Mouse (Mus musculus) embryonic facial prominence, embryonic 11.5 days (tissue): ENCODE data around the gene Ablim1. TPM values are rescaled to one million over a fixed set of nuclear protein-coding genes. Genes with fewer than 3 reads are reported as not detected.

ENCODE experiments used
- ATAC-seq: fragments of 200-750 bp; cut with Nextera tagmentation; replicated peaks from 2 replicates; pipeline ENCODE4 v1.8.0; 2017; ENCODE audit warnings: low read depth; ENCODE audit not compliant: insufficient number of reproducible peaks, low FRiP score, low TSS enrichment
- DNase-seq: peaks from one replicate; pipeline ENCODE4 v3.0.0-alpha.2; 2015; ENCODE audit warnings: low spot score
- H3K27ac ChIP-seq: fragments of 300-500 bp; sonication (generic); replicated peaks from 2 replicates; pipeline ENCODE4 v1.5.1; 2014; ENCODE audit warnings: mild to moderate bottlenecking, low read depth, low read length, control low read depth
- H3K27me3 ChIP-seq: fragments of 300-500 bp; sonication (generic); 2 replicates; pipeline ENCODE4 v1.6.1; 2014; ENCODE audit warnings: mild to moderate bottlenecking, low read length, moderate library complexity, mixed read lengths; ENCODE audit not compliant: control insufficient read depth, insufficient read depth
- H3K36me3 ChIP-seq: fragments of 300-500 bp; sonication (generic); replicated peaks from 2 replicates; pipeline ENCODE4 v1.6.1; 2014; ENCODE audit warnings: low read depth, mild to moderate bottlenecking, low read length, moderate library complexity, mixed read lengths; ENCODE audit not compliant: control insufficient read depth, insufficient read depth
- H3K4me1 ChIP-seq: fragments of 300-500 bp; sonication (generic); 2 replicates; pipeline ENCODE4 v1.6.1; 2014; ENCODE audit warnings: low read length, mixed read lengths; ENCODE audit not compliant: control insufficient read depth, insufficient read depth
- H3K4me2 ChIP-seq: fragments of 300-500 bp; sonication (generic); 2 replicates; pipeline ENCODE4 v1.6.1; 2014; ENCODE audit warnings: low read depth, mild to moderate bottlenecking, control low read depth, low read length, moderate library complexity
- H3K4me3 ChIP-seq: fragments of 300-500 bp; sonication (generic); 2 replicates; pipeline ENCODE4 v1.5.1; 2014; ENCODE audit warnings: low read depth, low read length, control low read depth
- H3K9ac ChIP-seq: fragments of 300-500 bp; sonication (generic); replicated peaks from 2 replicates; pipeline ENCODE4 v1.6.1; 2014; ENCODE audit warnings: mild to moderate bottlenecking, control low read depth, low read length
- H3K9me3 ChIP-seq: fragments of 300-500 bp; sonication (generic); replicated peaks from 2 replicates; pipeline ENCODE4 v1.6.1; 2016; ENCODE audit warnings: mild to moderate bottlenecking, low read length, inconsistent platforms, mixed read lengths; ENCODE audit not compliant: control insufficient read depth
- WGBS: fragments of 180-500 bp; shearing (Covaris S2); extraction: QIAGEN DNeasy Blood & Tissue Kit; methylation state at CpG from one replicate; pipeline ENCODE4 v1.1.7; 2014; 5-methylcytosine and 5-hydroxymethylcytosine counted together
- polyA plus RNA-seq: library from polyadenylated mRNA; unstranded; fragments of >200 nt; fragmentation: Nextera tagmentation; extraction: Ambion mirVana; gene quantifications from 2 replicates; pipeline ENCODE4 v1.2.1, GENCODE M21; 2014

Ablim1 gene
- polyA plus RNA-seq, 1 experiment from 2014 or later = 22.8 TPM

DNA sequence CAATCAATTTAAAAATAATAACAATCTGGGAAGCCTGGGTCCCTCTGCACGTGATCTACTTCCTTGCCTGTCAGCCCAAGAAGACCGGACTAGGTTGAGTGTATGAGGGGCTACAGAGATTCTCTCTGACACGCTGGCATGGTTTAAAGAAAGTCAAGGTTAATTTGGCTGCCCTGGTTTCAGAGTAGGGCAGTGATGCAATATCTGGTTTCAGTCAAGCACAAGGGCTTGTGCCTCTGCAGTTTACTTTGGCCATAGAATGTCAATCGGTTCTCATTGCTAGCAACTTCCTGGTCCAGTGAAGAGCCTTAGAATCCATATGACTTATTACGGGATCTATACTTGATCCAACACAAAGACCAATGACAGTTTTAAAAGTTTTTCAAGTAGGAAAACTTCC is 140.2 kb downstream of the Ablim1 start:
- WGBS = 74% methylated on average over 5 of the region's 5 CpGs
- Histone ChIP-seq H3K9me3 (no peaks in the 10 kb centered on the region), H3K27ac (no peak overlapping the region), H3K27me3 (no peaks in the 10 kb centered on the region), H3K4me2 (no peak overlapping the region), H3K4me3 (no peak overlapping the region), H3K4me1 (no peaks in the 10 kb centered on the region), H3K9ac (no peak overlapping the region), H3K36me3 (no peaks in the 10 kb centered on the region)
- ATAC-seq = no peak
- no peak for DNase-seq

DNA sequence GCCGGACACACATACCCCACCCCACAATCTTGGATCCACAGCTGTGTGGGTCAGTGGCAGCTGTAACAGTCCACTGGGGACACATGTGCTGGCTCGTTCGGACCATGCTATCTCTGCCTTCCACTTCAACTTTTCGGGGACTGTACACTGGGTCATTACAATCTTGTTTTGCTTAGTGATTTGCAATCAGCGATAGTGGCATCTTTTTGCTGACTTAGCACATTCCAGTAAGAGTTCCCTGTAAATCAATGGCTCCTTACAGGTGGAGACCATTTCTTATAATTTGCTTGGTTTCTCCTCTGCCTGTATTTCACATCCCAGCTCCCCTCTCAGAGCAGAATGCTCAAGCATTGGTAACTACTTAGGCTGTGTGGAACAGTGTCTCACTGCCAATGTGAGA is 140.7 kb downstream of the Ablim1 start:
- Histone ChIP-seq H3K4me1 (no peaks in the 10 kb centered on the region), H3K9me3 (no peaks in the 10 kb centered on the region), H3K4me3 (no peak overlapping the region), H3K36me3 (no peaks in the 10 kb centered on the region), H3K27ac (no peak overlapping the region), H3K4me2 (no peak overlapping the region), H3K27me3 (no peaks in the 10 kb centered on the region), H3K9ac (no peak overlapping the region)
- 77% methylated on average over 5 of the region's 5 CpGs for WGBS
- no peak for DNase-seq
- no peak for ATAC-seq

DNA sequence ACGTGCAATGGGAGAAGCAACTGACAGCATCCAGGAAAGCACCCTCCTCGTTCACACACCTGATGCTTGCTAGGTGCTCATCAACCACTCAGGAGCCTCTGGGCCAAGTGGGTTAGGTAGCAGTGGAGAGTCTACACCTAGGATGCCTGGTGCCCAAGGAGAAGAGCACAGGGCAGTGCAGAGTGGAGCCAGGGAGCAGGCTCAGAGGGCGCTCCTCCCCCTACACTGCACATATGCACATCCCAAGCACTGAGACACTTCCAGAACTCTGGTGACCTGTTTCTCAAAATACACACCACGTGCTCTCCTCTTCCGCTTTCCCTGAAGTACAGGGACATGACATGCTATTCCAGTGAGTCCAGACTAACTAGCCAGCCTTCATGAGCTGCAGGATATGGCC is 142.4 kb downstream of the Ablim1 start:
- Histone ChIP-seq H3K9me3 (no peaks in the 10 kb centered on the region), H3K27me3 (no peaks in the 10 kb centered on the region), H3K27ac (no peak overlapping the region), H3K4me1 (no peaks in the 10 kb centered on the region), H3K4me2 (no peak overlapping the region), H3K36me3 (no peaks in the 10 kb centered on the region), H3K9ac (no peak overlapping the region), H3K4me3 (no peak overlapping the region)
- WGBS = 83% methylated on average over 5 of the region's 5 CpGs
- DNase-seq (no peak), ATAC-seq (no peak)

DNA sequence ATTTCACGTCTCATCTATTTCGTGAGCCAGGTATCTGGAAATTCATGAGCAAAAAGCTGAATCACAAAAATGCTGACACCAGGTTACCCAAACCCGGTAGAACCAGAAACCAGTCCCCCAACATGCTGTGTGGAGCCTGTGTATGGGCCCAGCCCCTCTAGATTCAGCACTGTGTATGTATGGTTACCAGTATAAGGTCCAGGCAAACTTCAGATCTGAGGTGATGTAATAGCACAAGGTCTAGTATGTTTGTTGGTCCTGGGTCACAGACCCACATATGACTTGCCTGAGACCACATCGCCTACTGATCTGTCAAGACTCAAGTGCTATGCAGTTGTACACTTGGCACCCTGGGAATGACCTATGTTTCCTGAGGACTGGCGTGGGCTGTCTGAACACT is 143.8 kb downstream of the Ablim1 start:
- no peaks in the 10 kb centered on the region for H3K4me1 ChIP-seq
- DNase-seq = no peak
- 83% methylated on average over 5 of the region's 5 CpGs for WGBS
- H3K9me3 ChIP-seq = no peaks in the 10 kb centered on the region
- no peak overlapping the region for H3K9ac ChIP-seq
- H3K36me3 ChIP-seq = no peaks in the 10 kb centered on the region
- H3K4me3 ChIP-seq = no peak overlapping the region
- H3K27ac ChIP-seq = no peak overlapping the region
- no peaks in the 10 kb centered on the region for H3K27me3 ChIP-seq
- no peak for ATAC-seq
- H3K4me2 ChIP-seq = no peak overlapping the region

DNA sequence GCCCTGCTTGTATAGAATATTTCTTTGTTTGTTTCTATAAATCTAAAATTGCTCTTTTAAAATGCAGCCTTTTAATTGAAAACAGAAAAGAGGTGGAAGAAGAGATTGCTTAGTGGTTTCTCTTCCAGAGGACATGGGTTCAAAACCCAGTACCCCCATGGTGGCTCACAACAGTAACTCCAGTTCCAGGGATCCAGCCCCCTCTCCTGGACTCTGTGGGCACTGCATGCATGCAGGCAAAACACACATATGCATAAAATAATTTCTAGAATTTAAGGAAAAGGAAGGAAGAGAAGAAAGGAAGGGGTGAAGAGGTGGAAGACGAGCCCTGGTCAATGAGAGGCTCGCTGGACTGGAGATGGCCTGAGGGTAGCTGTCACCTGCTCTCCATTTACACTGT is 145.2 kb downstream of the Ablim1 start:
- WGBS = 80% methylated on average over 2 of the region's 2 CpGs
- H3K4me1 ChIP-seq = no peaks in the 10 kb centered on the region
- no peaks in the 10 kb centered on the region for H3K9me3 ChIP-seq
- H3K27ac ChIP-seq = no peak overlapping the region
- ATAC-seq (no peak), DNase-seq (no peak)
- no peak overlapping the region for H3K9ac ChIP-seq
- H3K27me3 ChIP-seq = no peaks in the 10 kb centered on the region
- no peaks in the 10 kb centered on the region for H3K36me3 ChIP-seq
- H3K4me2 ChIP-seq = no peak overlapping the region
- H3K4me3 ChIP-seq = no peak overlapping the region

DNA sequence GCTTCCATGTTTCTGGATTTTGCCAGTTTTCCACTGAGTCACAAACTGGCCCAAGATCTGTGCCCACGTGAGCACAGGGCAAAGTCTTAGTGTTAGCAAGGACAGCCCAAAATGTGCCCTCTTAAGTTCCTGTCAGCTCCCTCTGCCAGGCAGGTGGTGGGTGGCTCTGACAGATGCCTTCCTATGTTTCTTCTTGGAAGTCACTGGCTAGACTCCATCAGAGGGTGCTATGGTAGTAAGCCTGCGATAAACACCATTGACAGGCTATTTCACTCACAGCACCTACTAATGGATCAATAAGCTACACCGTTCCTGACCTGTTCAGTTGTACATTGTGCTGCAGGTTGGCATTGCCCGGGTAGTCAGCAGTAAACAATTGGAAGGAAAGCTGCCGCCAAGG is 147.0 kb downstream of the Ablim1 start:
- Histone ChIP-seq H3K4me1 (no peaks in the 10 kb centered on the region), H3K9ac (no peak overlapping the region)
- no peak for ATAC-seq

DNA sequence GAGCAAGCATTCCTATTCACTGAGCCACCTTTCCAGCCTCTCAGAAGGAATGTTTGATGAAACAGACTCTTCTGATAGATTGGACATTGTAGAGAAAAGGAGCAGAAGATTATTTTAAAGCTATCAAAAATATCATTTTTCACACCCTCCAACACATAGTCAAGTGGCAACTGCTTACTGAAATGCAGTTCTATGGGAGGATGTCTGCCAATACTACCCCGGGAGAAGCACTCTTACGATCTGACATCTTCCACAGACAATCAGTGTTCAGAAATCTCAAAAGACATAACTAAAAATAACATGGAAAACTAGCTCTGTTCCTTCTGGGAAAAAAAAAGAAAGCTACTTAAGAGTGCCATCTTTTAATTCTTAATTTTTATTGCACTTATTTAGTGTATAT is 149.8 kb downstream of the Ablim1 start:
- ATAC-seq = no peak
- no peak overlapping the region for H3K4me2 ChIP-seq
- WGBS = 91% methylated on average over 2 of the region's 2 CpGs
- DNase-seq = no peak
- no peaks in the 10 kb centered on the region for H3K4me1 ChIP-seq
- H3K27me3 ChIP-seq = no peaks in the 10 kb centered on the region
- H3K4me3 ChIP-seq = no peak overlapping the region
- no peaks in the 10 kb centered on the region for H3K36me3 ChIP-seq
- no peak overlapping the region for H3K9ac ChIP-seq
- no peak overlapping the region for H3K27ac ChIP-seq
- H3K9me3 ChIP-seq = no peaks in the 10 kb centered on the region

More for the DNA sequence above, 147.0 kb downstream of the Ablim1 start:
- no peak for DNase-seq
- Histone ChIP-seq H3K27me3 (no peaks in the 10 kb centered on the region), H3K36me3 (no peaks in the 10 kb centered on the region), H3K9me3 (no peaks in the 10 kb centered on the region), H3K4me2 (no peak overlapping the region), H3K4me3 (no peak overlapping the region), H3K27ac (no peak overlapping the region)
- WGBS = 89% methylated on average over 5 of the region's 5 CpGs

DNA sequence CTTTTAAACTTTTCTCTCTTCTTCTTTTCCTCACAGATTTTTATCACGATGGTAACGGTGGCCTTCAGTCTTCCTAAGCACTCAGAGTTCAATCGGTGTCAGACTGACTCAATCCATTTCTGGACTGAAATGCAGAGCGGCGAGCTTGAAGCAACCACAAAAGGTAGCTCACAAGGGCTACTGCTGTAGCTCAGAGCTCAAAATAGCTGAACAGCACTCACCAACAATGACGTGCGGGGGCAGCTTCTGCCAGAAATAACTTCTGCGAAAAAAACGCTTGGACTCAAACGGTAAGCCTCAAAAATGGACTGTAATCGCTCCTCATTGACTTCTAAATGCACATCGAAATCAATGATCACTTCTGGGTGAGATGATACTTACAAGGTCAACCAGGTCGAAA is 151.4 kb downstream of the Ablim1 start:
- no peak overlapping the region for H3K4me3 ChIP-seq
- no peaks in the 10 kb centered on the region for H3K4me1 ChIP-seq
- H3K4me2 ChIP-seq = no peak overlapping the region
- H3K9ac ChIP-seq = no peak overlapping the region
- 89% methylated on average over 13 of the region's 13 CpGs for WGBS
- ATAC-seq = no peak
- DNase-seq = no peak
- no peaks in the 10 kb centered on the region for H3K36me3 ChIP-seq
- H3K9me3 ChIP-seq = no peaks in the 10 kb centered on the region
- H3K27ac ChIP-seq = no peak overlapping the region
- H3K27me3 ChIP-seq = no peaks in the 10 kb centered on the region
